Mouse (Mus musculus) liver, embryonic 14.5 days (tissue): Measurements from ENCODE around the gene Mrpl30. TPM values are rescaled to one million over a fixed set of nuclear protein-coding genes. Genes with fewer than 3 reads are reported as not detected.

Experiments used
- ATAC-seq: fragments of 200-750 bp; cut with Nextera tagmentation; 2 replicates; pipeline ENCODE4 v1.8.0; 2017; ENCODE audit warnings: moderate number of reproducible peaks, mild to moderate bottlenecking, moderate library complexity; ENCODE audit not compliant: insufficient read depth
- DNase-seq, 3 experiments: peaks; one replicate each; pipeline ENCODE4 v3.0.0-alpha.2; 2012 to 2013; ENCODE audit warnings: low read depth in 3 of 3, low spot score in 3 of 3
- H3K27ac ChIP-seq: fragments of 300-500 bp; sonication (generic); 2 replicates; pipeline ENCODE4 v1.5.1; 2014; ENCODE audit warnings: moderate library complexity, mild to moderate bottlenecking, control low read depth, inconsistent platforms
- H3K27me3 ChIP-seq: fragments of 300-500 bp; sonication (generic); 2 replicates; pipeline ENCODE4 v1.6.1; 2014; ENCODE audit warnings: mild to moderate bottlenecking, low read length, moderate library complexity; ENCODE audit not compliant: control insufficient read depth, insufficient read depth
- H3K36me3 ChIP-seq: fragments of 300-500 bp; sonication (generic); replicated peaks from 2 replicates; pipeline ENCODE4 v1.6.1; 2014; ENCODE audit warnings: low read depth; ENCODE audit not compliant: control insufficient read depth, insufficient read depth
- H3K4me1 ChIP-seq, 2 experiments: fragments of 200-500 bp in 1 of 2; fragments of 300-500 bp in 1 of 2; sonication (generic) in 1 of 2; replicated peaks; 2 replicates each; pipeline ENCODE4 v1.6.1; 2012 to 2014; ENCODE audit warnings: antibody characterized with exemption in 1 of 2, inconsistent platforms in 1 of 2, low read length in 1 of 2; ENCODE audit not compliant: control insufficient read depth in 2 of 2, insufficient read depth in 2 of 2
- H3K4me2 ChIP-seq: fragments of 300-500 bp; sonication (generic); 2 replicates; pipeline ENCODE4 v1.6.1; 2014; ENCODE audit warnings: low read depth, mild to moderate bottlenecking, control low read depth, moderate library complexity
- H3K4me3 ChIP-seq, 2 experiments: fragments of 200-500 bp in 1 of 2; fragments of 300-500 bp in 1 of 2; sonication (generic) in 1 of 2; 2 replicates each; pipeline ENCODE4 v1.5.1; 2012 to 2014; ENCODE audit warnings: low read depth in 2 of 2, low read length in 2 of 2, mild to moderate bottlenecking in 2 of 2, control low read depth in 1 of 2, inconsistent platforms in 1 of 2, moderate library complexity in 1 of 2; ENCODE audit not compliant: insufficient read depth in 1 of 2
- H3K9ac ChIP-seq: fragments of 300-500 bp; sonication (generic); replicated peaks from 2 replicates; pipeline ENCODE4 v1.6.1; 2014; ENCODE audit warnings: mild to moderate bottlenecking, control low read depth, moderate library complexity
- H3K9me3 ChIP-seq: fragments of 300-500 bp; sonication (generic); 2 replicates; pipeline ENCODE4 v1.6.1; 2016; ENCODE audit warnings: low read length, mixed read lengths; ENCODE audit not compliant: control insufficient read depth
- CTCF ChIP-seq: IDR thresholded peaks from 2 replicates; pipeline ENCODE4 v1.5.1; 2016; ENCODE audit warnings: antibody characterized with exemption, low read depth, control low read depth
- EP300 ChIP-seq: IDR thresholded peaks from 2 replicates; pipeline ENCODE4 v1.6.1; 2016; ENCODE audit warnings: antibody characterized with exemption, low read depth
- WGBS: fragments of 180-500 bp; shearing (Covaris S2); extraction: QIAGEN DNeasy Blood & Tissue Kit; methylation state at CpG from one replicate; pipeline ENCODE4 v1.1.7; 2014; ENCODE audit not compliant: insufficient replicate concordance; 5-methylcytosine and 5-hydroxymethylcytosine counted together
- polyA plus RNA-seq, 2 experiments: library from polyadenylated mRNA; depleted of rRNA in 1 of 2; stranded (reverse) in 1 of 2; unstranded in 1 of 2; fragments of >200 nt; fragmentation: Nextera tagmentation in 1 of 2; extraction: Ambion mirVana in 1 of 2; gene quantifications; 2 replicates each; pipeline versions ENCODE4 v1.2.1 to v1.2.3; 2012 to 2014

Mrpl30 gene
- polyA plus RNA-seq, 2 experiments, result 72.5 to 200 TPM

- TF ChIP-seq CTCF, result no peak
- no peak for TF ChIP-seq EP300
- H3K4me1 ChIP-seq, result no peaks in the 10 kb centered on the region
- H3K4me2 ChIP-seq, result no peak within 1 kb of the TSS
- no peak for DNase-seq
- no peaks in the 10 kb centered on the region for H3K36me3 ChIP-seq
- no peak for ATAC-seq
- H3K27ac ChIP-seq, result no peak within 1 kb of the TSS
- WGBS, result 52% methylated on average over 5 of the region's 5 CpGs
- H3K9me3 ChIP-seq, result no peaks in the 10 kb centered on the region
- H3K27me3 ChIP-seq, result no peaks in the 10 kb centered on the region
- H3K9ac ChIP-seq, result no peak within 1 kb of the TSS
- no peak within 1 kb of the TSS for H3K4me3 ChIP-seq
Measured at GRCm38 (mm10) chr1:37916393-37916792, 26.1 kb downstream of the Mrpl30 start, which contains the start of gene Lyg2. Gene Lyg2 (minus strand): TSS chr1:37916493.

- TF ChIP-seq EP300 (no peak), CTCF (no peak)
- Histone ChIP-seq H3K4me3 (no peak overlapping the region), H3K4me2 (no peak overlapping the region), H3K36me3 (no peaks in the 10 kb centered on the region), H3K27ac (no peak overlapping the region), H3K9ac (no peak overlapping the region), H3K9me3 (no peaks in the 10 kb centered on the region), H3K27me3 (no peaks in the 10 kb centered on the region), H3K4me1 (no peaks in the 10 kb centered on the region)
- no peak for DNase-seq
- no peak for ATAC-seq
- WGBS, result 64% methylated on average over 13 of the region's 13 CpGs
Measured at GRCm38 (mm10) chr1:37917666-37918065, 27.4 kb downstream of the Mrpl30 start.

- DNase-seq, result no peak
- WGBS, result 49% methylated on average over 6 of the region's 6 CpGs
- TF ChIP-seq EP300 (no peak), CTCF (no peak)
- Histone ChIP-seq H3K9ac (no peak overlapping the region), H3K4me2 (no peak overlapping the region), H3K4me3 (no peak overlapping the region), H3K4me1 (no peaks in the 10 kb centered on the region), H3K27ac (no peak overlapping the region), H3K36me3 (no peaks in the 10 kb centered on the region), H3K9me3 (no peaks in the 10 kb centered on the region), H3K27me3 (no peaks in the 10 kb centered on the region)
- no peak for ATAC-seq
Measured at GRCm38 (mm10) chr1:37918096-37918495, 27.8 kb downstream of the Mrpl30 start.

- no peaks in the 10 kb centered on the region for H3K4me1 ChIP-seq
- ATAC-seq (no peak), DNase-seq (no peak)
- H3K4me3 ChIP-seq, result no peak overlapping the region
- TF ChIP-seq CTCF, result no peak
- no peak for TF ChIP-seq EP300
- H3K9me3 ChIP-seq, result no peaks in the 10 kb centered on the region
- no peaks in the 10 kb centered on the region for H3K36me3 ChIP-seq
- no peak overlapping the region for H3K4me2 ChIP-seq
- no peak overlapping the region for H3K9ac ChIP-seq
- H3K27me3 ChIP-seq, result no peaks in the 10 kb centered on the region
- WGBS, result 45% methylated on average over 8 of the region's 8 CpGs
- no peak overlapping the region for H3K27ac ChIP-seq
Measured at GRCm38 (mm10) chr1:37922536-37922935, 32.3 kb downstream of the Mrpl30 start.

GRCm38 (mm10) chr1:37925971-37926370, 35.7 kb downstream of the Mrpl30 start:
- DNase-seq (no peak), ATAC-seq (no peak)
- Histone ChIP-seq H3K4me1 (no peaks in the 10 kb centered on the region), H3K4me3 (no peak overlapping the region), H3K27me3 (no peaks in the 10 kb centered on the region), H3K4me2 (no peak overlapping the region), H3K9ac (no peak overlapping the region), H3K36me3 (no peaks in the 10 kb centered on the region), H3K9me3 (no peaks in the 10 kb centered on the region), H3K27ac (no peak overlapping the region)
- TF ChIP-seq EP300 (no peak), CTCF (no peak)
- 57% methylated on average over 8 of the region's 8 CpGs for WGBS

- Histone ChIP-seq H3K4me2 (no peak overlapping the region), H3K27ac (no peak overlapping the region), H3K27me3 (no peaks in the 10 kb centered on the region), H3K4me1 (no peaks in the 10 kb centered on the region), H3K9ac (no peak overlapping the region), H3K9me3 (no peaks in the 10 kb centered on the region), H3K4me3 (no peak overlapping the region), H3K36me3 (no peaks in the 10 kb centered on the region)
- peak in 1 of 3 experiments; percentile 2 for DNase-seq
- 20% methylated on average over 3 of the region's 3 CpGs for WGBS
- no peak for ATAC-seq
- TF ChIP-seq EP300 (no peak), CTCF (no peak)
Measured at GRCm38 (mm10) chr1:37931806-37932205, 41.5 kb downstream of the Mrpl30 start.

Other genes with a start within 250 kb of the Mrpl30 start
- 0.09 and 0.12 TPM in 2 replicates for gene 2010300C02Rik, start 170.4 kb upstream of the Mrpl30 start, polyA plus RNA-seq (2012; rRNA removed)
- gene 2010300C02Rik, start 170.4 kb upstream of the Mrpl30 start, polyA plus RNA-seq (2014; fragmentation: Nextera tagmentation; extraction: Ambion mirVana), result 0.15 TPM in 1 of 2 replicates, not detected in the other
- 0.48 and 0.83 TPM in 2 replicates for gene Tsga10, start 24.0 kb upstream of the Mrpl30 start, polyA plus RNA-seq (2012; rRNA removed)
- gene Tsga10, start 24.0 kb upstream of the Mrpl30 start, polyA plus RNA-seq (2014; fragmentation: Nextera tagmentation; extraction: Ambion mirVana), result 0.90 and 1.4 TPM in 2 replicates
- gene Lipt1, start 18.7 kb upstream of the Mrpl30 start, polyA plus RNA-seq (2012; rRNA removed), result 2.3 and 2.8 TPM in 2 replicates
- gene Lipt1, start 18.7 kb upstream of the Mrpl30 start, polyA plus RNA-seq (2014; fragmentation: Nextera tagmentation; extraction: Ambion mirVana), result 3.5 and 3.7 TPM in 2 replicates
- gene Mitd1, start 66 bp upstream of the Mrpl30 start, polyA plus RNA-seq (2012; rRNA removed), result 8.7 and 14.8 TPM in 2 replicates
- 14.7 and 15.9 TPM in 2 replicates for gene Mitd1, start 66 bp upstream of the Mrpl30 start, polyA plus RNA-seq (2014; fragmentation: Nextera tagmentation; extraction: Ambion mirVana)
- gene Lyg2, start 26.0 kb downstream of the Mrpl30 start, polyA plus RNA-seq (2012; rRNA removed), result 0.01 TPM in 1 of 2 replicates, not detected in the other
- not detected in 2 replicates for gene Lyg2, start 26.0 kb downstream of the Mrpl30 start, polyA plus RNA-seq (2014; fragmentation: Nextera tagmentation; extraction: Ambion mirVana)
- not detected in 2 replicates for gene Lyg1, start 67.3 kb downstream of the Mrpl30 start, polyA plus RNA-seq (2012; rRNA removed)
- gene Lyg1, start 67.3 kb downstream of the Mrpl30 start, polyA plus RNA-seq (2014; fragmentation: Nextera tagmentation; extraction: Ambion mirVana), result not detected in 2 replicates
- gene Txndc9, start 107.4 kb downstream of the Mrpl30 start, polyA plus RNA-seq (2012; rRNA removed), result 9.7 and 20.5 TPM in 2 replicates
- 59.1 and 65.9 TPM in 2 replicates for gene Txndc9, start 107.4 kb downstream of the Mrpl30 start, polyA plus RNA-seq (2014; fragmentation: Nextera tagmentation; extraction: Ambion mirVana)
- gene Eif5b, start 107.5 kb downstream of the Mrpl30 start, polyA plus RNA-seq (2012; rRNA removed), result 16.8 and 23.9 TPM in 2 replicates
- 14.0 and 16.2 TPM in 2 replicates for gene Eif5b, start 107.5 kb downstream of the Mrpl30 start, polyA plus RNA-seq (2014; fragmentation: Nextera tagmentation; extraction: Ambion mirVana)
- 11.6 and 14.6 TPM in 2 replicates for gene Rev1, start 239.3 kb downstream of the Mrpl30 start, polyA plus RNA-seq (2012; rRNA removed)
- gene Rev1, start 239.3 kb downstream of the Mrpl30 start, polyA plus RNA-seq (2014; fragmentation: Nextera tagmentation; extraction: Ambion mirVana), result 13.0 and 14.1 TPM in 2 replicates